Mouse (Mus musculus) adrenal gland, postnatal 36 days (tissue): Measurements from ENCODE around the gene E2f2. TPM values are rescaled to one million over a fixed set of nuclear protein-coding genes. Genes with fewer than 3 reads are reported as not detected.

ENCODE experiments used
- DNase-seq, 2 experiments: peaks; one replicate each; pipeline ENCODE4 v3.0.0; 2021; ENCODE audit warnings: mixed read lengths in 1 of 2
- long read RNA-seq, 2 experiments: library from polyadenylated mRNA; stranded (forward); transcript quantifications; one replicate each; pipeline ENCODE4 v2.0.0; 2021; ENCODE audit warnings: borderline sequencing depth in 2 of 2
- total RNA-seq, 2 experiments: library from RNA; stranded (reverse); gene quantifications; 2 replicates each; pipeline ENCODE4 v1.2.3; 2021

E2f2 gene
- total RNA-seq: 1 to 10 TPM; 2.1 to 2.3 TPM
- long read RNA-seq, experiment 1, partial matches to known transcripts: 3 of 3 reads
- long read RNA-seq, experiment 1, other reads (novel, unspliced or antisense): 0 of 3 reads
- long read RNA-seq, experiment 2, full-length matches to known transcripts: 1 of 1 reads
- long read RNA-seq, experiment 2, partial matches to known transcripts: 0 of 1 reads
- long read RNA-seq, experiment 2, other reads (novel, unspliced or antisense): 0 of 1 reads

DNA sequence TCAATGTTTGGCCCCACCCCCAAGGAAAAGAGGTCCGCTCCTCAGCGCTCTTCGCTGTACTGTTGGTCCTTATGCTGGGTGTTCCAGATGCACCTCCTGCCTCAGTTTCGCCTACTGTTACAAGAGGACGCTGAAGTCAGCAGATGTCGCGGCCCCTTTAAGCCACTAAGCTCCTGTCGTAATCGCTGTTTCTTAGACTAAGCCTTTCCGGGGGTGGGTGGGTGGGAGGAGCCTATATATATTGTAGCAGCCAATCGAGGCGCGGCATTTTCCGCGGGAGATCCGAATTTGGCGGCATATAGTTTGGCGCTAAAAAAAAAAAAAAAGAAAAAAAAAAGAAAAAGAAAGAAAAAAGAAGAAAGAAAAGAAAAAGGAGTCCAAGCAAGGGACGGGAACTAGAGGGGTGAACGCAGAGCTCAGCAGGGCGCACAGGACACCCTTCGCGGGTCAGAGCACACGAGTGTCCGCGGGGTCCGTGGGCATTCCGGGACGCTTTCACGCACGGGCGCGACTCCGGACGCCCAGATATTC, at the start of gene E2f2:
E2f2 (plus strand) TSS at position 384 of the 531 bp plus-strand sequence.
- peak; percentile 73 to 81 for DNase-seq

DNA sequence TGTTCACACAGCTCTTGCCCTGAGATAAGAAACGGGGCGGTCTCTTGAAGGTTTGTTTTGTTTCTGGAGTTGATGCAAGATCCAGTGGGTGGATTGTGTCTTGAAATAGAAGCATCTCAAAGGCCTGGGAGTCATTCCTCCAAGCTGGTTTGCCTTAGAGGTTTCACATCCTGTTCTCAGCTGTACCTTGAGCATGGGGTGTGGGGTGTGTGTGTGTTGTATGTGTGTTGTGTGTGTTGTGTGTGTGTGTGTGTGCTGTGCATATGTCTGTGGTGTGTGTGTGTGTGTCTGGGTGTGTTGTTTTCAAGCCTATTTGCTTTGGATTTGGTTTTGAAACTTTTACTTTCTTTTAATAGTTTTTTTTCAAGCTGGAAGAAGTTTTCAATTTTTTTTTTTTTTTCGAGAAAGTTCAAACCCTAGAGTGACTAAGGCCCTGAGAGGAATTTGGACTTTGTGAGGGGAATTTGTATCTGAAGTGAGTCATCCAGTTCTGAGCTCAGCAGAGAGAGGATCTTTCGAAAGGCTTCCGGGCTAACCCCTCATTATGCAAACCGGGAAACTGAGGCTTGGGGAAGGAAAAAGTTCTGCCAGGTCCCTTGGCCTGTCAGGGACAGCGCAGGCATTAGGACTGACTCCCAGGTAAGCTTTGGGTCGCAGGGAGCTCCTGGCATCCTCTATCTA, 48.9 kb upstream of the E2f2 start:
- no peak for DNase-seq

DNA sequence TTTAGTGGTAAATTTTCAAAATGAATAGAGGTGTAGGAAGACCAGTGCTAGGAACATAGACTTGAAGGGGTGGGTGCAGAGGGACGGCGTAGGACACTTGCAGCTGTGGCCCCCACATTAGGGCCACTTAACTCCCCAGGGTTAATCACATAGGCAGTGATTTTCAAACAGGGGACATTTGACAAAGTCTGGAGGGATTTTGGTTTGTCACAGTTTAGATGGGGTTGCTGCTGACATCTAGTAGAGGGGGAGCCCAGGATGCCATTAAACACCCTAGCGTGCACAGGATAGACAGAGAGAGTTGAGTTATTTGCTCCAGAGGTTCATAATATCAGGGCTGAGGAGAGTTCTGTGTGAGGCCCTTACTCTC, 48.4 kb upstream of the E2f2 start:
- DNase-seq: no peak

DNA sequence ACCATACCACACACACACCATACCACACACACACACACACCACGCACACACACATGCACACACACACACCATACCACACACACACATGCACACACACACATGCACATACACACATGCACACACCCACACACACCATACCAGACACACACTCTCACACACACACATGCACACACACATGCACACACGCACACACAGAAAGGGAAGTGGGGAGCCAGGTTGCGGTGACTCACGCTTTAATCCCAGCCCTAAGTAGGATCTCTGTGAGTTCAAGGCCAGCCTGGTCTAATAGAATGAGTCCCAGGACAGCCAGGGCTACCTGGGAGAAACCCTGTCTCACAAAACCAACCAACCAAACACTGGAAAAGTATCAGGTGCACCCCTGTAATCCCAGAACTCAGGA, 47.6 kb upstream of the E2f2 start:
- no peak for DNase-seq

DNA sequence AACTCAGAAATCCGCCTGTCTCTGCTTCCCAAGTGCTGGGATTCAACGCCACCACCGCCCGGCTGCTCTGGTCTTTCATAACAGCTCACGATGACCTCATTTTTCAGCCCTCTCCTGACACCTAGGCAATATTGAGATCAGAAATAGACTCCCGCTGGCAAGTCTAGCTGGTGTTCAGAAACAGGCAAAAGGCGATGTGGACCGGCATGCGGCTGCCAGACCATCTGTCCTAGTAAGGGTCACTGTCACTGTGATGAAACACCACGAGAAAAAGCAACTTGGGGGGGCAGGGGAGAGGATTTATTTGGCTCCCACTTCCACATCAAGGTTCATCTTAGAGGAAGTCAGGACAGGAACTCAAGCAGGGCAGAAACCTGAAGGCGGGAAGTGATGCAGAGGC, 46.7 kb upstream of the E2f2 start:
- no peak for DNase-seq

DNA sequence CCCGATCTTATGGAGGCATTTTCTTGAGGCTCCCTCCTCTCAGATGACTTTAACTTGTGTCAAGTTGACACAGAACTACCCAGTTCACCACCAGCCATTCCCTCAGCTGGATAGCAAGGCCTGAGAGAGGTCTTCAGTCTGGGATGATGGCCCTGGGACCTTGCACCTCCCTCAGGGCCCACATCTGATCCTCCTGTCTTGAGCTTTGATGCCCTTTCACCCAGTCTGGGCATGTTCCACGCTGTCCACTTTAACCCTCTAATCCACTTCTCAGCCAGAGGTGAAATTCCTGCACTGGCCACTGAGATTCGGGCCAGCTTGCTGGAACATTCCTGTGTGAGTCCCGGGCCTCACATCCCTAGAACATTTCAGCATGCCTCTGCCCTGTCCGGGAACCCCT, 46.2 kb upstream of the E2f2 start:
- DNase-seq: no peak

DNA sequence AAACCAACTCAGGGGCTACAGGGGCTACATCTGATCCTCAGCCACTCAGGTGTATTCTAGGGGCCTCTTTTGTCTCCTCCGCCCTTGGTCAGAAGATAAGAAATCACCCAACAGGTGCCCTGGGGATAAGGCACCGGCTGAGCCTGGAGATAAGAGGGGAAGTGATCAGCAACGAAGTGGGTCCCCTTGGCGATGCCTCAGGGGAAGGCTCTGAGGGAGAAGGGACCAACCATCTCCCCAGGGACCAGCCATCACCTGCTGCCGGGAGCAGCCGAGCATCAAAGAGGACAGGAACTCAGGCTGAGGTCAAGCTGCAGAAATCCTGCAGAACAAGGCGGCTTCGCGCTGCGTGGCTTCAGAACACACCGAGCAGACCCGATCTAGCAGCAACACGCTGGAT, 44.5 kb upstream of the E2f2 start:
- DNase-seq: no peak

DNA sequence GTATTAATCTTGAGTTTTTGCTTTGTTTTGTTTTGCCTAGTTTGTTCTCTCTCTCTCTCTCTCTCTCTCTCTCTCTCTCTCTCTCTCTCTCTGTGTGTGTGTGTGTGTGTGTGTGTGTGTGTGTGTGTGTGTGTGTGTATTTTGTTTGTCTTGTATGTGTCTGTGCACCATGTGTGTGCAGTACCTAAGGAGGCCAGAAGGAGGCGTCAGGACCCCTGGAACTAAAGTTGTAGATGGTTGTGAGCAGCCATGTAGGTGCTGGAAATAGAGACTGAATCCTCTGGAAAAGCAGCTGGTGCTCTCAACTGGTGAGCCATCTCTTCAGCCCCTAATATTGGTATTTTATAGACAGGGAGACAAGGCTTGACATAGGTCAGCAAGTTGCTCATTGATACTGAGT, 42.4 kb upstream of the E2f2 start:
- DNase-seq: no peak

DNA sequence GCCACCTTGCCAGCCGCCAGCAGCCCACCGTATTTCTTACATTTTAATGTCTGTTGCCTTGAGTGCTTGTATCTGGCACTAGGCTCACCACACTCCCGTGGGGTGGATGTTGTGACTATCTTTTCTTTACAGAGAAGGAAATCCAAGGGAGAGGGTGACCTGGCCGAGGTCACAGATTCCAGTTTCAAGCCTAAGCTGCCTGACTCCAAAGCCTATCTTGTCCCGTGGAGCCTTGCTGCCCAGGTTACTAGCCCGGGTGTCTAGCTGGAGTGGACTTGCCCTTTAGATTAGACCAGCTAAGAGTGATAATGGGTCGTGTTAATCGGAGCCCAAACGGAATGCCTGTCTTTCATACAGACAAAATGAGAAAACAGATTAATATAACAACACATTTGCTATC, 38.4 kb upstream of the E2f2 start:
- no peak for DNase-seq

DNA sequence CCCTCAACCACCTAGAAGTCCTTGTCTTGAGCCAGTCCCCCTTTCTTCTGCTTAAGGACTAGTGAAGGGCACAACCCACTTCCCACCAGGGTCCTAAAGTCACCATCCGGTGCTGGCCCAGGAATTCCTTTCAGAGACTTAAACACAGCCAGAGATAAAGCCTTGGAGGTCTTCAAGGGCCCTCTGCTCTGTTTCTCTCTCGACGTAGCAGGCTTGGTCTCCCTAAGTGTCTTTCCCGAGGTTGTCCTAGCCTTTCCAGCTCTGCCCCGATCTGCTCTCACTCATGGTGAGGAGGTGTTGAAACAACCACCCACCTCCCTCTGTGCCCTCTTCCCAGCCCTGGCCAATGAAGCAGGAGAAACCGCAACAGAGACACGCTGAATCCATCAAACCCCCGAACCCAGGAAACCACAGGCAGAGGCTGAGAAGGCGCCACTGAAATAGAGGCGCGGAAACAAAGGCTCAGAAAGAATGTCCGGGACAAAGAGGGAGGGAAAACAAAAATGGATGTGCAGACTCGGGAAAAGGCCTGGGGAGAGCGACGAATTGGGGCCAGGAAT, 37.7 kb upstream of the E2f2 start:
- DNase-seq: no peak

DNA sequence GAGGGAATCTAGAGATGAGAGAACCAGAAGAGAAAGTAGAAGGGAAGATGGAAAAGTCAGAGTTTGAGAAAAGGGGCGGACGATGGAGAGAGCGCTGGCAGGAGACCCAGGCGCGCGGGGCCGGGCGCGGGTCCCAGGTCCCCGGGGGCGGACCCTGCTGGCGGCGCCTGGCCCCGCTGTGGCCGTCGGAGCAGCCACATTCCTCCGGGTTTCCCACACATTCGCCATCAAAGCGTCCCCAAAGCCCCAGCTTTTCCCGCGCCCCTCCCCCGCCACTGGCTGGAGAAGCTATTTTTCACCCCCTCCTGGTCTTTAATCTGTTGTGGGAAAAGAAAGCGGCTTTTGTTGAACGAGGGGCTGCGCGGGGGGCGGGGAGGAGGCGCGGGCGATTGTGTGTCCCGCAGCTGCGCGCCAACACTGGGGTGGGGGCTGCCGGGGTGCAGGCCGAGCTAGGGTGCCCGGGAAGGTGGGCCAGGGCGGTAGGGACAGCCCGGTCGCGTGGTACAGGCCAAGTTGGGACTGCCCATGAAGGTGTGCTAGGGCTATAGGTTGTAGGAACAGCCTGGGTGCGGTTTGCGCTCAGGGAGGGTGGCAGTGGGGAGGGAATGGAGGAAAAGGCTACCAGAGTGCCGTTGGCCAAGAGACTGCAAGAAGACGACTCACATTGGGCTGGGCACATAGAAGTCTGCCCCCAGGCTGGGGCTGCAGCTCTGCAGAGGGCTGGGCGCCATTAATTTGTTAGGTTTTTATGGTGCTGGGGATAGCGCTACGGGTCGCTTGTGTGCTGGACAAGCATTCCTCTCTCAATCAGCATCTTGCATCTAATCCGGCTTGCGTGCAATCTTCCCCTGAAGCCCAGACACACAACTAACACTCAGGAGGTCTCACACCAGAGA, 37.0 kb upstream of the E2f2 start:
- DNase-seq: peak in 1 of 2 experiments; percentile 71

DNA sequence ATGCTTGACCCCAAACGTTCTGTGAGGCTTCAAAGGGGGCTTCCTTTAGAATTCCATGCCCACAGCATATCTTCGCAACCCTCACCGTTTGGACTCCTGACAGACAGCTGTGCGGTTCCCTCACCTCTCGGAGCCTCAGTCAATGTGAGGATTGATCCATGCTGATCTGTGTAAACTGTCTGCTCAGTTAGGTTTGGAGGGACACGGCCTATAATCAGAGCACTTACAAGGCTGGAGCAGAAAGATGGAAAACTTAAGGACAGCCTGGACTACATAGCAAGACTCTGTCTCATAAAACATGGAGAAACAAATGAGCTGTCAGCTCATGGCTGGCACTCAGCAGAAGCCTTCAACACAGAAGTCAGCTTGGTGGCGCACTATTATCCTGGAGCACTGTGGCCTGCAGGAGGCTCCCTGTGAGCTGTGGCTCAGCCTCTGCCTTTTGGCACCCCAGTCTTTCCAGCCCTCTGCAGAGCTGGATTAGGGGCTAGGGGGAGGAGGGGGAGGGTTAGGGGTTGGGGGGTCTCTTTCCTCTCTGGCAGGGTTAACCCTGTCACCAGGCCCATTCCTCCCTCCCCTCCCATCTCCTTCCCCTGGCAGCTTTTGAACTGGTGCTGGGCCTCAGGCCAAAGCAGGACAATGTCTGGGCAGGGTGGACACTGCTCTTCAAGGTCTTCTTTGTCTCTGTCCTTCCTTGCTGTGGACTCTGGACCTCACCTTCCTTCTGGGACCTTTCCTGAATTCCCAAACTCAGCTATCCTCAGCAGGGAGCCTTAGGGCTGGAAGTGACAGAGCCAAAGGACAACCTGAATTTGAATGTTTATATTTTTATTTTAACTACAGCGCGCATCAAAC, 36.1 kb upstream of the E2f2 start:
- DNase-seq: peak; percentile 54 to 58

DNA sequence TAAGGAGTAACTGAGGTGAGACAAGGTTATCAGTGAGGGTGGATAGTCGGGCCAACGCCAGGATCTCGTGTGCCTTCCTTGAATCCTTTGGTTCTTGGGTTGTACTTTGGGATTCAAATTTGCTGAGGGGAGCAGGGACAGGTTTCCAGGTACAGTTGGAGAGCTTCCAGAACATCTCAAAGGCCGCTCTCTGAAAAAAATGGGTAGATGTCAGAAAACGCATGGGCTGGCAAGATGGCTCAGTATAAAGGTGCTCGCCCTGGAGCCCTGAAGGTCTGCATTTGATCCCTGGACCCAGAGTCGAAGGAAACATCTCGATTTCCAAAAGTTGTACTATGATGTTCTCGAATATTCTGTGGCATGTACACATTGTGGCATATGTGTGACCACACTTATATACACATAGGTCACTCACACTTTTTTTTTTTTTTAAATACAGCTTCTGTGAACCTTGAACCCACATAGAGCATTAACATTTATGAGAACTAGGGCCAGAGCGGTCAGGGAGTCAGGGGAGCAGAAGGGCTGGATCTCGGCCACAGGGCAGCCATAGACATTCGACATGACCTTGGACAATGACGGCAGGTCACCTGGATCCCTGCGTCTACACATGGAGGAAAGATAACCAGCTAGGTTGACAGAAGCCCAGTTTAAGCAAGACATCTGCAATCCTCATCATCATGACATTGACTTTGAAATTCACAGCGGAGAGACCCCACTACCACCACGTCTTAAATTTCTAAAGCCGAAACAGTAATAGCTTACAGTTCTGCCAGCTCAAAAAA, 32.7 kb upstream of the E2f2 start:
- no peak for DNase-seq

DNA sequence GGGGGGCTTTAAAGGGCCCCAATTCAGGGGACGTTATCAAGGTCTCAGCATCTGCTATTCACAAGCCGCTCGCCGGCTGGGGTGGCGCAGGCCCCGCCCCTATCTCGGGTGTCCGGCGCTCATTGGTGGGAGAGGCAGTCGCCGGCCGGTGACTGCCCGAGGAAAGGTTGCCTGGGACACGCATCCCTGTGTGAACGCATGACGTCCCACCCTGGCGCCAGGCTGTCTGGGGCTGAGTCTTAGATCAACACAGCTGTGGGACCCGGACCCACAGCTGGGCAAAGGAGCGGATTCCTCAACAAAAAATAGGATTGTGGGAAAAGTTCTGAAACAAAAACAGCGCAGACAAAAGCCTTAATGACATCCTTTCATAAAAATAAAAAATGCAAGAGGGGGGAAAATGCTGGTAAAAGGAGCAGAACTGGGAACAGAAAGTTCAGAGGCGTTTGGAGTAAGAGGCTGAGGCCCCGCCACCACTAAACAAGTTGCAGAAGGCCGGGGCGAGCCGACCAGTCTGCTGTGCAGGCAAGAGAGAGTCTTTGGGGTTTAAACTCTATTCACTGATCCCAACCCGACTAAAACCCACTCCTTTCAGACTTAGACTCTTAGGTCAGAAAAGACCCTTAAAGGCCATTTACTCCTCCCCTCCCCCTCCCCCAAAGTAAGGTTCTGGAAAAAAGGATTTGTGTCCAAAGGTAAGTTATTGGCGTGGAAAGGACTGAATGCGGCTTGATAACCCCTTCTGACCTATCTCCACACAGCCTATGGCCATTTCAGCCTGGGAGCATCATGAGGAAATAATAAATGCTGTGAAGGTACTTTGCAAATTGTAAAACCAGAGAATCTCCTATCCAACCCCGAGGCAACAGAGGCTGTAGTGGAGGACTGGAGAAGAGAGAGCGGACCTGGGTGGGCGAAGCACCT, 31.6 kb upstream of the E2f2 start:
- DNase-seq: peak; percentile 97 to 98

DNA sequence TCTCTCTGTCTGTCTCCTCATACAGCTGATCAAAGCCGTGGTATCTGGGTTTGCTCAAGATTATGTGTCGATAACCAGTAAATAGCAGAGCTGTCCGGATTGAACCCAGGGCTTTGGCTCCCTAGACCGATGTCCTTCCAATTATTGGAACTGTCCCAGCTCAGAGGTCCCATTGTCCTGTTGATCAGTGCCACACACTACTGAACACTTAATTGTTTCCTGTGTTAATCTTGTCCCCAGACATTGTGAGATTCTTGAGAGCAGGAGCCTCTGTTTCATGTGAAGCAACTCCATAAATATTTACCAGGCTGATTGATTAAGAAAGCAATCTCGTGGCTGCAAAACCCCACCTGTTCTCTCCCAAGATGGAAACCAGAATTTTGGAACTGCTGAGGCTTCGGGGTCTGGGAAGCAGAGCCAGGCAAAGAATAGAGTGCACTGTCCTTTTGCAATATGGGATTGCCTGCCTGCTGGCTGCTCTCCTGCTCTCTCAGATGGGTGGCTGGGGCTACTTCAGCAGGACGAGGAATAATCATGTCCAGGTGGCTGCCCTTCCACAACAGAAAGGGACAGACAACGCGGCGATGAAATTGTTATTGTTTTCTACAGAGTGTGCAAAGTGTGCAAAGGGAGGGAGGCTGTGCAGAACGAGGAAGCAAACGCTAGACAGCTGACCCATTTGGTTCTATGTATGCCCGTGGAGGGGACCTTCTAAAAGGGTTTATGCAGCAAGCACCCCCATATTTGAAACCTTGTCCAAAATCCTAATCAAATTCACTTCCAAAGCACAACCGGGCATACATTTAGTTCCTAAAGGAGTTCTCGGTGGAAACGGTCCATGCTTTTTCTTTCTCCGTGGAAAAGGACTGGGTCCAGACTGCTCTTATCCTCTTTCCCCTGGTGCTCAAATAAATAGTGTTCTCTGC, 29.7 kb upstream of the E2f2 start:
- no peak for DNase-seq

DNA sequence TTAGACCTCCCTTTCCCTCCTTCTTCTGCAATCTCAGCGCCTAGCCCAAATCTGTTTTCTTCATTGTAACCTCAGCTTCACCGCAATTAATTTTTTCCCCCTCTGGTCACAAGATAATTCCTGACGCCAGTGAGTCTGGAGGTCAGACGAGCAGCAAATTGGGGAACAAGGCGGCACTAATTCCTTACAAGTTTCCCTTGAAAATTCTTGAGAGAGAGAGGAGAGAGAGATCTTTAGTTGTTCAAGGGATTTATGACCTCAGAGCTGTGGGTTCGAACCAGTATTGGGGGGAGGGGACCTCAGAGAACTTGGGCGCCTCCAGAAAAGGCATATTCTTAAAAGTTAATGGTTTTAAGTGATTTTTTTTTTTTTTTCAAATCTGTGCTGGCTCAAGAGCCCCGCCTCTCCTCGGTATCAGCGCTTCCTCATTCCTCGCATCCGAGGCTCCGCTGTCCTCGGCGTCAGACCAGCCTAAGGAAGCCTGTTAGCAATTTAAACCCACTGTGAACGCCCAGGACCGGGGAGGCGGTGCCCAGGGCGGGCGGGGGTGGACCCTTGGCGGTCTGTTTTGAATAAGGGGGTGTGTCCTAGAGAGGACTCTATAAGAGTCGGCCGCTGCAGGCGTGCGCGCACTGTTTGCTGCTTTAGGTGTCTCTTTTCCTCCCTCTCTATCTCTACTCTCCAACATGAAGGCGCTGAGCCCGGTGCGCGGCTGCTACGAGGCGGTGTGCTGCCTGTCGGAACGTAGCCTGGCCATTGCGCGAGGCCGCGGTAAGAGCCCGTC, 28.8 kb upstream of the E2f2 start, which contains the start of gene Id3:
Id3 (plus strand) TSS at position 305 of the 784 bp plus-strand sequence.
- peak; percentile 96 to 97 for DNase-seq

DNA sequence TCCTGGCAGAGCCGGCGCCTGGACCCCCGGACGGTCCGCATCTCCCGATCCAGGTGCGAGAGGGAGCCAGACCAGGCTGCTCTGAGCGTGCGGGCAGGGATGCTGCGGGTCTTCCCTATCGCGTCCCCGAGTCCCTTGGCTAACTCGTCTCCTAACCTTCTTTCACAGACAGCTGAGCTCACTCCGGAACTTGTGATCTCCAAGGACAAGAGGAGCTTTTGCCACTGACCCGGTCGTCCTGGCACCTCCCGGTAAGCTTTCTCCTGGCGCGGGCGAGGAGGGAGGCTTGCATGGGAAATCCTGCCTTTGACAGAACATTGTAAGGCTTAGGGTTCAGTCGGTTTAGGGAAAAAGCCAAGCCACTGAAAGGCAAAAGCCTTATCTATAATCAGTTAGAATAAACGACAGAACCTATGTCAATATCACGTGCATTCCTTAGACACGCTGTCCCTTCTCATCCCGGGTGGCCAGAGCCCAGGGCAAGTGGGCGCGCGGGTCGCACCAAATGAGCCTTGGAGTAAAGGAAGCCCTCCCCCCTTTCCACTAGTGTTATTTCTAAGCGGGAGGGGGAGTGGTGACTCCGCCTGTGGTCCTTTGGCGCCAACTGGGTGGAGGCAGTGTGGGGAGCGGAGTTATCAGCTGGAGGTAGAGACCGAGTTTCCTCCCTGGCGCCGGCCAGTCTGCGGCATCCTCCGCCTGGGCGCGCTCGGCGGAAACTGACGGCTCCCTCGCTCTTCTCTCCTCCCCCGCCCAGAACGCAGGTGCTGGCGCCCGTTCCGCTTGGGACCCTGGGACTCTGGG, 27.9 kb upstream of the E2f2 start:
- DNase-seq: peak; percentile 84 to 87
